Mouse (Mus musculus) liver, embryonic 14.5 days (tissue): ENCODE measurements around the gene Slc25a4. TPM values are rescaled to one million over a fixed set of nuclear protein-coding genes. Genes with fewer than 3 reads are reported as not detected.

Source experiments
- ATAC-seq: fragments of 200-750 bp; cut with Nextera tagmentation; 2 replicates; pipeline ENCODE4 v1.8.0; 2017; ENCODE audit warnings: moderate number of reproducible peaks, mild to moderate bottlenecking, moderate library complexity; ENCODE audit not compliant: insufficient read depth
- DNase-seq, 3 experiments: peaks; one replicate each; pipeline ENCODE4 v3.0.0-alpha.2; 2012 to 2013; ENCODE audit warnings: low read depth in 3 of 3, low spot score in 3 of 3
- H3K27ac ChIP-seq: fragments of 300-500 bp; sonication (generic); 2 replicates; pipeline ENCODE4 v1.5.1; 2014; ENCODE audit warnings: moderate library complexity, mild to moderate bottlenecking, control low read depth, inconsistent platforms
- H3K27me3 ChIP-seq: fragments of 300-500 bp; sonication (generic); 2 replicates; pipeline ENCODE4 v1.6.1; 2014; ENCODE audit warnings: mild to moderate bottlenecking, low read length, moderate library complexity; ENCODE audit not compliant: control insufficient read depth, insufficient read depth
- H3K36me3 ChIP-seq: fragments of 300-500 bp; sonication (generic); replicated peaks from 2 replicates; pipeline ENCODE4 v1.6.1; 2014; ENCODE audit warnings: low read depth; ENCODE audit not compliant: control insufficient read depth, insufficient read depth
- H3K4me1 ChIP-seq, 2 experiments: fragments of 200-500 bp in 1 of 2; fragments of 300-500 bp in 1 of 2; sonication (generic) in 1 of 2; replicated peaks; 2 replicates each; pipeline ENCODE4 v1.6.1; 2012 to 2014; ENCODE audit warnings: antibody characterized with exemption in 1 of 2, inconsistent platforms in 1 of 2, low read length in 1 of 2; ENCODE audit not compliant: control insufficient read depth in 2 of 2, insufficient read depth in 2 of 2
- H3K4me2 ChIP-seq: fragments of 300-500 bp; sonication (generic); 2 replicates; pipeline ENCODE4 v1.6.1; 2014; ENCODE audit warnings: low read depth, mild to moderate bottlenecking, control low read depth, moderate library complexity
- H3K4me3 ChIP-seq, 2 experiments: fragments of 200-500 bp in 1 of 2; fragments of 300-500 bp in 1 of 2; sonication (generic) in 1 of 2; 2 replicates each; pipeline ENCODE4 v1.5.1; 2012 to 2014; ENCODE audit warnings: low read depth in 2 of 2, low read length in 2 of 2, mild to moderate bottlenecking in 2 of 2, control low read depth in 1 of 2, inconsistent platforms in 1 of 2, moderate library complexity in 1 of 2; ENCODE audit not compliant: insufficient read depth in 1 of 2
- H3K9ac ChIP-seq: fragments of 300-500 bp; sonication (generic); replicated peaks from 2 replicates; pipeline ENCODE4 v1.6.1; 2014; ENCODE audit warnings: mild to moderate bottlenecking, control low read depth, moderate library complexity
- H3K9me3 ChIP-seq: fragments of 300-500 bp; sonication (generic); 2 replicates; pipeline ENCODE4 v1.6.1; 2016; ENCODE audit warnings: low read length, mixed read lengths; ENCODE audit not compliant: control insufficient read depth
- CTCF ChIP-seq: IDR thresholded peaks from 2 replicates; pipeline ENCODE4 v1.5.1; 2016; ENCODE audit warnings: antibody characterized with exemption, low read depth, control low read depth
- EP300 ChIP-seq: IDR thresholded peaks from 2 replicates; pipeline ENCODE4 v1.6.1; 2016; ENCODE audit warnings: antibody characterized with exemption, low read depth
- WGBS: fragments of 180-500 bp; shearing (Covaris S2); extraction: QIAGEN DNeasy Blood & Tissue Kit; methylation state at CpG from one replicate; pipeline ENCODE4 v1.1.7; 2014; ENCODE audit not compliant: insufficient replicate concordance; 5-methylcytosine and 5-hydroxymethylcytosine counted together
- polyA plus RNA-seq, 2 experiments: library from polyadenylated mRNA; depleted of rRNA in 1 of 2; stranded (reverse) in 1 of 2; unstranded in 1 of 2; fragments of >200 nt; fragmentation: Nextera tagmentation in 1 of 2; extraction: Ambion mirVana in 1 of 2; gene quantifications; 2 replicates each; pipeline versions ENCODE4 v1.2.1 to v1.2.3; 2012 to 2014

Slc25a4 gene
- polyA plus RNA-seq, 2 experiments, result 51.4 to 83.1 TPM

DNA sequence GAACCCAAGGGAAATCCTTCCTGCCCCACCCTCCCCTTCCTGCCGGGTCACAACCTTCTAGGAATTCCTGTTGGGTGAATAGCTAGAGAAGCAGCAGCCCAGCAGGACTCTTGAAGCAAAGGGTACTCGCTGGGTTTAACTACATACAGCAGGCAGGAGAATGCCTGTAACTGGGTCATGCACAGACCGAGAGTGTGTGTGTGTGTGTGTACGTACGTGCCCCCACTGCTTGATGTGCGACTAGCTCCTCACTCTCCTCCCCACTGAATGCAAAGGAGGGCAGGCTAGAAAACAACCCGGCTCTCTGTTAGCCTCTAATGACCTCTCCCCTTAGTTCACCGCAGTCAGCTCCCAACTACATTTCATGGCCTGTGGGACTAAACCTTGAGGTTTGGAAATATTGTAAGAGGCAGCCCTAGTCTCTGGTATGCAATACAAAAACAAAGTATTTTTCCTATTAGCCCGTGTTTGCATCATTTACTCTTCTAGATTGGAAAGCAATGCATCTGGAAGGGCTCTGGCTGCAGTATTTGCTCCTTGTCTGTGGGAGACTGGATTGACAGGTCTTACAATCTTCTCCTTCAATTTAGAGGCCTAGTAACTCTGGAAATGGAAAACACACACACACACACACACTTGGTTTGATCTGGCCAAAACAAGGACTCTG is 6.0 kb downstream of the Slc25a4 start:
- Histone ChIP-seq H3K4me1 (peaks cover 0 to 3% of the 10 kb centered on the region in 2 experiments; a peak in 2 of 4 replicates), H3K4me2 (no peak overlapping the region), H3K27ac (no peak overlapping the region), H3K4me3 (no peak overlapping the region), H3K9me3 (no peaks in the 10 kb centered on the region), H3K27me3 (no peaks in the 10 kb centered on the region), H3K9ac (no peak overlapping the region), H3K36me3 (peaks cover 10% of the 10 kb centered on the region)
- ATAC-seq, result no peak
- no peak for DNase-seq
- WGBS, result 69% methylated on average over 9 of the region's 9 CpGs
- TF ChIP-seq CTCF (no peak), EP300 (no peak)

DNA sequence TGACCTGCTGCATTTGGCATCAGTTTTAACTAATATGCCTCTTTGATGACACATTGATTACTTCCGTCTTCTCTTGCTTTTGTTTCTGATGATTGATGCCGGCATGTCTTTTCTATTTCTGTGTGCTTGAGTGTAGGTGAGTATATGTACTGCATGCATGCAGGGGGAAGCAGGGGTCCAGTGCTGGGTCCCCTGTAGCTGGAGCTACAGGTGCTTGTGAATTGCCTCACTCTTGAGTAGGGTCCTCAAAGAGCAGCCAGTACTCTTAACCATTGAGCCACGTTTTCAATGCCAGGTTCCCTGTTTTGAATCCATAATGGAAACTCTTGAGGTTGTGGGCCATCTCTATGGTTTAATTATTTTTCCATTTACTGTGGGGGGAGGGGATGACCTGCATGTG is 6.8 kb downstream of the Slc25a4 start:
- no peak overlapping the region for H3K27ac ChIP-seq
- no peak overlapping the region for H3K9ac ChIP-seq
- peaks cover 10% of the 10 kb centered on the region for H3K36me3 ChIP-seq
- no peak overlapping the region for H3K4me3 ChIP-seq
- H3K9me3 ChIP-seq, result no peaks in the 10 kb centered on the region
- H3K27me3 ChIP-seq, result no peaks in the 10 kb centered on the region
- TF ChIP-seq CTCF (no peak), EP300 (no peak)
- WGBS, result 75% methylated on average over 3 of the region's 3 CpGs
- H3K4me2 ChIP-seq, result no peak overlapping the region
- no peak for DNase-seq
- ATAC-seq, result no peak
- H3K4me1 ChIP-seq, result no peaks in the 10 kb centered on the region

DNA sequence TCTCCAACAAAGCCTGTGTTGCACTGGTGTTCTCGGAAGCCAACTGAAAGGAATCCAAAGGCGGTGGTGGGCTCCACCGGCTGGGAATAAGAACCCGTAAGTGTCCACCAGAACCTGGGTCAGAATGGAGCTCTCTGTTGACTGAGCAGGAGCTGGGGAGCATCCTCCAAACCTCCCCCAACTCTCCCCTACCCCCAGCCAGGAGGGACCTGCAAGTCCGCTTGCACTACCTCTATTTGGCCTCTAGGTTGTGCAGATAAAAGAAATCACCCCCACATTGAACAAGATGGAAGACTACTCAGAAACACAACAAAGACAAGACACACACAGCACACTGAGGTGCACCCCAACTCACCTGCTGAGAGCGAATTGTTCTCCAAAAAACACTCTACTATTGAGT is 8.7 kb downstream of the Slc25a4 start:
- H3K27ac ChIP-seq, result no peak overlapping the region
- no peak overlapping the region for H3K4me3 ChIP-seq
- no peak overlapping the region for H3K9ac ChIP-seq
- ATAC-seq, result no peak
- H3K4me2 ChIP-seq, result no peak overlapping the region
- WGBS, result 79% methylated on average over 6 of the region's 6 CpGs
- DNase-seq, result no peak
- H3K27me3 ChIP-seq, result no peaks in the 10 kb centered on the region
- H3K9me3 ChIP-seq, result no peaks in the 10 kb centered on the region
- peaks cover 6% of the 10 kb centered on the region; the same call in 1 of the 2 replicates for H3K36me3 ChIP-seq
- no peaks in the 10 kb centered on the region for H3K4me1 ChIP-seq
- no peak for TF ChIP-seq EP300
- TF ChIP-seq CTCF, result peak; percentile 36; the same call in 1 of the 2 replicates

DNA sequence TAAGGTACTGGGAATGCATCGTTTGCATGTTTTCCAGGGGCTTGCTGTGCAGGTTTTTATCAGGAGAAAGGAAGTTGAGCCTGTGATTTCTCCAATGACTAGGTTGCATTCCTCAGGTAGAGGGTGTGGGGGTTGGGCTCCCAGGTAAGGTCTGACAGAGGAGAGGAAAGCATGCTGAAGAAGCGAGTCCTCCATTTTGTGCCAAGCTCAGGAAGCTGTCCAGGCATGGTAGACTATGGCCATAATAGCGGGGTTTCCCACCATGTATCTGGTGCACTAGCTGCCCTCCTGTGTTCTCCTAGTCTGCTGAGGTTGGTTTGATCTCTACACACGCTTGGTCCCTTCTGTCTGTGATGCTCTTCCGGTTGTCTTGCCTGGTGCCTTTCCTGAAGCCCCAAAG is 13.4 kb downstream of the Slc25a4 start:
- TF ChIP-seq EP300, result no peak
- TF ChIP-seq CTCF, result no peak
- 72% methylated on average over 5 of the region's 5 CpGs for WGBS
- H3K36me3 ChIP-seq, result no peaks in the 10 kb centered on the region; the same call in 1 of the 2 replicates
- ATAC-seq (no peak), DNase-seq (no peak)
- no peak overlapping the region for H3K9ac ChIP-seq
- H3K4me3 ChIP-seq, result no peak overlapping the region
- H3K9me3 ChIP-seq, result no peaks in the 10 kb centered on the region
- no peaks in the 10 kb centered on the region for H3K27me3 ChIP-seq
- no peak overlapping the region for H3K4me2 ChIP-seq
- no peak overlapping the region for H3K27ac ChIP-seq
- H3K4me1 ChIP-seq, result no peaks in the 10 kb centered on the region

DNA sequence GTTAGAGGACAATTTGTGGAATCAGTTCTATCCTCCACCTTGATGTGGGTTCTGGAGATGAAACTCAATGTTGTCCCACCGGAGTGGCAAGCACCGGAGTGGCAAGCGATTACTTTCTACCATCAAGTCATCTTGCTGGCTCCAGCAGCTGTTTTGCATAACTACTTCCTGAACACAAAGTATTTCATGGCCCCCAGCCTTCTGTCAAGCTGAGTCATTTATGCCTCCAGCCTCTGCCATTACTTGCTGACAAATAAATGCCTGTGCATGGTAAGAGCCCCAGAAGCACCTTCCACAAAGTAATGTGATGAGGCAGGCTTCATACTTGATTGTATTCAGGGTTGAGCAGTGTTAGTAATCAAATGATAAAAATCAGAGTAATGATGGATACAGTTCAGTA is 14.2 kb downstream of the Slc25a4 start:
- H3K36me3 ChIP-seq, result peaks cover 3% of the 10 kb centered on the region; the same call in 1 of the 2 replicates
- no peak overlapping the region for H3K27ac ChIP-seq
- no peak for TF ChIP-seq CTCF
- TF ChIP-seq EP300, result no peak
- DNase-seq, result no peak
- H3K4me2 ChIP-seq, result no peak overlapping the region
- ATAC-seq, result no peak
- no peaks in the 10 kb centered on the region for H3K27me3 ChIP-seq
- H3K4me1 ChIP-seq, result no peaks in the 10 kb centered on the region
- H3K4me3 ChIP-seq, result no peak overlapping the region
- no peak overlapping the region for H3K9ac ChIP-seq
- no peaks in the 10 kb centered on the region for H3K9me3 ChIP-seq
- 87% methylated on average over 3 of the region's 3 CpGs for WGBS
